Mouse (Mus musculus) bone marrow, adult 2 months (tissue): ENCODE data around the gene Stag3. TPM values are rescaled to one million over a fixed set of nuclear protein-coding genes. Genes with fewer than 3 reads are reported as not detected.
A peak's percentile ranks its signal among the peaks of the same experiment; 100 is the strongest.

Experiments used
- H3K27ac ChIP-seq: fragments of 200-500 bp; 2 replicates; pipeline ENCODE4 v1.5.1; 2012; ENCODE audit warnings: low read depth, mild to moderate bottlenecking, control low read depth, inconsistent platforms, low read length; ENCODE audit not compliant: control insufficient read depth, poor library complexity, insufficient read depth
- H3K4me1 ChIP-seq: fragments of 200-500 bp; 2 replicates; pipeline ENCODE4 v1.6.1; 2011; ENCODE audit warnings: low read length; ENCODE audit not compliant: control insufficient read depth, insufficient read depth
- H3K4me3 ChIP-seq: fragments of 200-500 bp; replicated peaks from 2 replicates; pipeline ENCODE3; 2011; ENCODE audit warnings: mild to moderate bottlenecking, low read depth, low read length, control low read depth; ENCODE audit not compliant: control insufficient read depth
- CTCF ChIP-seq: fragments of 200-500 bp; IDR thresholded peaks from 2 replicates; pipeline ENCODE4 v1.5.1; 2011; ENCODE audit warnings: low read length, control low read depth; ENCODE audit not compliant: control insufficient read depth, insufficient read depth
- POLR2A ChIP-seq: fragments of 200-500 bp; IDR thresholded peaks from 2 replicates; pipeline ENCODE4 v1.6.1; 2011; ENCODE audit warnings: low read depth, mild to moderate bottlenecking, control low read depth, low read length, borderline replicate concordance; ENCODE audit not compliant: control insufficient read depth
- WGBS: fragments of 180-500 bp; shearing (Covaris S2); methylation state at CpG from one replicate; pipeline ENCODE4 v1.1.7; 2018; 5-methylcytosine and 5-hydroxymethylcytosine counted together
- polyA plus RNA-seq: library from polyadenylated mRNA; stranded (reverse); fragments of >200 nt; gene quantifications from 2 replicates; pipeline ENCODE4 v1.2.4, GENCODE M21; 2011; ENCODE audit warnings: low replicate concordance; ENCODE audit not compliant: missing spikeins, insufficient read depth, insufficient read length

The Stag3 gene
- 12.4 and 13.5 TPM in 2 replicates for polyA plus RNA-seq

DNA sequence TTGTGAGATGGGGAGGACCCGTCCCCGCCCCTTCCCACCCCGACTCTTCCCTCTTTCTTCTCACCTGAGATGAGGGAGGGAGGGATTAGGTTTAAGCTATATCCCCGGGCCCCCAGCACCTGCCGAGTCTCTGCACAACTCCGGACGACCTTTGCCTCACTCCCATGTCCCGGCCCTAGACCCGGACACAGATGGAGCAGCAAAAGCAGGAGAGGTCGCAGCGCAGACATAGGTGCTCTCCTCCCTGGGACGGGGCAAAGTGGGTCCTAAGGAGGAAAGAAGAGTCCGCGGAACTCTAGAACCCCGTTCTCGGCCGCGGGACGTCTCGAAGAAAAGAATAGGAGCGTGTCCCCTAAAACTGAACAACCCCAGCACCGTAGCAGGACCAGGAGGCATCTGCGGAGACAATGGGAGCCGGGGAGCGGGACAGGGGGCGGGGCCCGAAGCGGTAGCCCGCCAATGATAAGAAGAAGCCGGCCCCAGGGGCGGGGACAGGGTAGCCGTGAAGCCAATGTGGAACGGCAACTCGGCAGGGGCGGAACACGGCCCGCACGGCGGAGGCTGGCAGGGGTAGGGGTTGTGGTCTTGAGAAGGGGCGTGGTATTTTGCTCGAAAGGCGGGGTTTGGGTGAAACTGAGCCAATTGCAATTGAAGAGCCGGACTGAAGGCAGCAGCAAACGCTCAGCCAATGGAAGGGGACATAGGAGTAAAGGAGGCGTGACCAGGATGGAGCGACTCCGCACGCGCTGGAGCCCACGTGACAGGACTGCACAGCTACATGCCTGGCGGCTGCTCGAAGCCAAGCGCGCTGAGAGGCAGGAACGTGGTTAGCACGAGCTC is at the start of gene Stag3, which contains the start of the genes Gm43720 and Gpc2:
Gene Stag3 (plus strand): TSS at position 656 of the 840 bp plus-strand sequence.
Gene Gm43720 (minus strand): TSS at position 374 of the 840 bp plus-strand sequence.
Gene Gpc2 (minus strand): TSS at position 421 of the 840 bp plus-strand sequence.
- Histone ChIP-seq H3K4me1 (no peaks in the 10 kb centered on the region), H3K4me3 (peak within 1 kb of the TSS; percentile 64), H3K27ac (no peak within 1 kb of the TSS)
- WGBS = 1% methylated on average over 56 of the region's 56 CpGs
- TF ChIP-seq POLR2A (no peak; the same call in 1 of the 2 replicates), CTCF (no peak)

DNA sequence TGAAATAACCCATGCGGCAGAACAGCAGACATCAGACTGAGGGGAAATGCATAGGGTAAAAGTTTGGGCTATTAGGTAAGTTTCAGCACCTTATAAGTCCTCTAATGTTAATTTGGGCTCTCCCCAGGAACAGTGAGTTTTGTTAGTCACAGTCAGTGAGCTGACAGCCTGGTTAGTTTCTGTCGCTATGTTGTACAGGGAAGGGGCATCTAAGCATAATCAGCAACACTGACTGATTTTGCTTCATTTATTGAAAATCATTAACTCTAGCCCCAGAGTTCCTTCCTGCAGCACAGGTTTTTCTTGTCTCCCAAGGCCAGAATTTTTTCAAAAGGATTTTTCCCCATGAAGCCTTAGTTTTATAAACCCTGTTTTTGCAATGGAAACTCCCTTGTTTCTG is 46.3 kb upstream of the Stag3 start:
- 84% methylated on average over 2 of the region's 2 CpGs for WGBS
- Histone ChIP-seq H3K27ac (no peak overlapping the region), H3K4me1 (no peaks in the 10 kb centered on the region; the same call in 1 of the 2 replicates), H3K4me3 (no peak overlapping the region)
- TF ChIP-seq CTCF (no peak), POLR2A (no peak)

DNA sequence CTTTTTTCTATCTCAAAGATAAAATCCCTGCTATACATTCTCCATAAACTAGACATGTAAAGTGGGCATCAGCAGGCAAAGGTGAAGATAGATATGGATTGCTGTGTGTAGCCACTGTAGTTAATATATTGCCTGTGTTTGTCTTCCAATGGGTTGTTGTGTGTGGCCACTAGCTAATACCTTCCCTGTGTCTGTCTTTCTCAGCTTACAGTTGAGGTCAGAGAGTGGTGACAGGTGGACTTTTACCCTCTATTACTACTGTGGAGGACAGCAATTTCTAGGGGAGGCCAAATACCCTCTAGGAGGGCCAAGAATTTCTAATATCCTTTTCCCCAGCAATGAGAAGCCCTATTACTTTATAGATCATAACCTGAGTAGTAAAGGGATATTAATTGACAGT is 45.8 kb upstream of the Stag3 start:
- H3K27ac ChIP-seq = no peak overlapping the region
- no peak for TF ChIP-seq CTCF
- TF ChIP-seq POLR2A = no peak
- no peak overlapping the region for H3K4me3 ChIP-seq
- no peaks in the 10 kb centered on the region; the same call in 1 of the 2 replicates for H3K4me1 ChIP-seq

- WGBS = 5% methylated on average over 2 of the region's 2 CpGs
- H3K27ac ChIP-seq = no peak overlapping the region
- no peak for TF ChIP-seq POLR2A
- TF ChIP-seq CTCF = no peak
- H3K4me3 ChIP-seq = no peak overlapping the region
- H3K4me1 ChIP-seq = no peaks in the 10 kb centered on the region; the same call in 1 of the 2 replicates
Measured at GRCm38 (mm10) chr5:138241511-138241910, 38.5 kb upstream of the Stag3 start.

GRCm38 (mm10) chr5:138251144-138251543 is 28.9 kb upstream of the Stag3 start:
- H3K27ac ChIP-seq = no peak overlapping the region
- TF ChIP-seq POLR2A (no peak), CTCF (no peak)
- H3K4me1 ChIP-seq = peaks cover 1% of the 10 kb centered on the region; the same call in 1 of the 2 replicates
- H3K4me3 ChIP-seq = no peak overlapping the region
- 84% methylated on average over 12 of the region's 12 CpGs for WGBS

DNA sequence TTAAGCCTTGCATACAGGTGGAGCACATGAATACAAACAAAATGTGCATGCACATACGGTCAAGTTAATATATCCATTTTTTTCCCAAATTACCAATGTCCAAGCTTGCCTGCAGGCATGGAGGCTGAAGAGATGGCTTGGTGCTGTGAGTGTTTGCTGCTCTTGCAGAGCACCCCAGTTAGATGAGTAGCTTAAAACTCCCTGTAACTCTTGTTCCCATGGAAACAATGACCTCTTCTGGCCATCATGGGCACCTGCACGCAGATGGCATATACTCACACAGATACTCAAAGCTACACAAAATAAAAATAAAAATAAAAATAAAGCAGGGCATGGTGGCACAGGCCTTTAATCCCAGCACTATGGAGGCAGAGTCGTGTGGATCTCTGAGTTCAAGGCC is 27.0 kb upstream of the Stag3 start:
- H3K4me3 ChIP-seq = no peak overlapping the region
- 86% methylated on average over 3 of the region's 3 CpGs for WGBS
- TF ChIP-seq POLR2A = no peak
- TF ChIP-seq CTCF = no peak
- H3K4me1 ChIP-seq = peaks cover 4% of the 10 kb centered on the region; the same call in 1 of the 2 replicates
- no peak overlapping the region for H3K27ac ChIP-seq

- Histone ChIP-seq H3K27ac (peak within 1 kb of the TSS; percentile 91), H3K4me3 (peak within 1 kb of the TSS; percentile 83), H3K4me1 (peaks cover 6% of the 10 kb centered on the region; the same call in 1 of the 2 replicates)
- WGBS = under 1% methylated on average over 38 of the region's 38 CpGs
- TF ChIP-seq CTCF = peak; percentile 28; the same call in 1 of the 2 replicates
- peak; percentile 87 for TF ChIP-seq POLR2A
Measured at GRCm38 (mm10) chr5:138255353-138256093, 24.5 kb upstream of the Stag3 start, which contains the start of gene Lamtor4. Gene Lamtor4, plus strand, starts transcription at chr5:138255482.

DNA sequence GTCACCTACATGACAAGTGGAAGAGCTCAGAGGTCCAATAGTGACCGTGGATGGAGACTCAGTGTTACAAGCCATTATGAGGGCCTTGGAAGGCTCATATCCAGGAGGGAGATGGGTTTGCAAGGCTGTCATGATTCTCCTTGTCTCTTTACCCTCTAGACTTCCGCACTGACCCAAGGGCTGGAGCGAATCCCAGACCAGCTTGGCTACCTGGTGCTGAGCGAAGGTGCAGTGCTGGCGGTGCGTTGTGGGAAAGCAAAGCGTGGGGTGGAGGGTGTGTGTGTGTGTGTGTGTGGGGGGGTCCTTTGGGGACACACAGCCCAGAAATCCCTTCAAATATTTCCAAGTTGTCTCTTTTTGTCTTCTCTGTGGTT is 24.0 kb upstream of the Stag3 start:
- H3K4me1 ChIP-seq = peaks cover 7% of the 10 kb centered on the region; the same call in 1 of the 2 replicates

More for the DNA sequence above, 24.0 kb upstream of the Stag3 start:
- Histone ChIP-seq H3K27ac (peak overlapping the region; percentile 91), H3K4me3 (peak overlapping the region; percentile 83)
- WGBS = 3% methylated on average over 7 of the region's 7 CpGs
- TF ChIP-seq CTCF (no peak), POLR2A (no peak)
